Mouse (Mus musculus) retina, embryonic 14.5 days (tissue): ENCODE data around the gene Olfr710.
"Not testable (repeated sequence)": the region's sequence is repeated elsewhere in the genome, so short reads cannot be mapped to it uniquely, and the experiment has no call there.

Source experiments
- DNase-seq: peaks from one replicate; pipeline ENCODE4 v3.0.0-alpha.2; 2015; ENCODE audit warnings: low spot score

The Olfr710 gene

GRCm38 (mm10) chr7:106948212-106948611 is at the start of gene Olfr710:
Gene Olfr710, minus strand, starts transcription at chr7:106948312.
- DNase-seq: no peak

GRCm38 (mm10) chr7:106985236-106985635 is 37.1 kb upstream of the Olfr710 start:
- no peak for DNase-seq

- no peak for DNase-seq
Measured at GRCm38 (mm10) chr7:106975353-106975752, 27.2 kb upstream of the Olfr710 start, which contains the start of gene Olfr711. Gene Olfr711, minus strand, starts transcription at chr7:106975453.

GRCm38 (mm10) chr7:106967503-106967902 is 19.4 kb upstream of the Olfr710 start:
- peak; percentile 1 for DNase-seq

GRCm38 (mm10) chr7:106963837-106964236 is 15.7 kb upstream of the Olfr710 start, which contains the start of gene Olfr6:
Gene Olfr6, minus strand, starts transcription at chr7:106963937.
- DNase-seq: no peak

GRCm38 (mm10) chr7:106932119-106932518 is 16.0 kb downstream of the Olfr710 start, which contains the start of gene Olfr709-ps1:
Gene Olfr709-ps1, minus strand, starts transcription at chr7:106932219.
- DNase-seq: no peak

GRCm38 (mm10) chr7:106920961-106921360 is 27.2 kb downstream of the Olfr710 start:
- DNase-seq: not testable (repeated sequence)

GRCm38 (mm10) chr7:106907676-106908075 is 40.4 kb downstream of the Olfr710 start, which contains the start of gene Olfr1532-ps1:
Gene Olfr1532-ps1, plus strand, starts transcription at chr7:106908001.
- DNase-seq: no peak

GRCm38 (mm10) chr7:106901141-106901540 is 47.0 kb downstream of the Olfr710 start, which contains the start of gene Olfr707:
Gene Olfr707, minus strand, starts transcription at chr7:106901241.
- not testable (repeated sequence) for DNase-seq
